Mouse (Mus musculus): Measurements from ENCODE around the gene Hoxc4.

The Hoxc4 gene

GRCm38 (mm10) chr15:103011928-103012486, 6.7 kb upstream of the Hoxc4 start:
- no peak for DNase-seq (ENCODE audit: extremely low read depth, low read depth)

GRCm38 (mm10) chr15:103013238-103013984, 5.3 kb upstream of the Hoxc4 start:
- no peak for DNase-seq (ENCODE audit: extremely low read depth, low read depth)

GRCm38 (mm10) chr15:103014166-103015008, 4.3 kb upstream of the Hoxc4 start:
- DNase-seq (ENCODE audit: extremely low read depth, low read depth): no peak

- DNase-seq (ENCODE audit: extremely low read depth, low read depth): no peak
These were observed 3.7 kb upstream of the Hoxc4 start for GRCm38 (mm10) chr15:103015009-103015399.

GRCm38 (mm10) chr15:103015406-103016166, 3.1 kb upstream of the Hoxc4 start:
- DNase-seq (ENCODE audit: extremely low read depth, low read depth): no peak

GRCm38 (mm10) chr15:103020899-103021418, 2.2 kb downstream of the Hoxc4 start:
- DNase-seq (ENCODE audit: extremely low read depth, low read depth): peak; percentile 79

- no peak for DNase-seq (ENCODE audit: extremely low read depth, low read depth)
These were observed 2.8 kb downstream of the Hoxc4 start for GRCm38 (mm10) chr15:103021544-103021943.

- no peak for DNase-seq (ENCODE audit: extremely low read depth, low read depth)
These were observed 5.4 kb downstream of the Hoxc4 start for GRCm38 (mm10) chr15:103024131-103024530.

- DNase-seq (ENCODE audit: extremely low read depth, low read depth): no peak
These were observed 8.8 kb downstream of the Hoxc4 start for GRCm38 (mm10) chr15:103027266-103028235.

- no peak for DNase-seq (ENCODE audit: extremely low read depth, low read depth)
These were observed 10.3 kb downstream of the Hoxc4 start for GRCm38 (mm10) chr15:103028916-103029512.

- no peak for DNase-seq (ENCODE audit: extremely low read depth, low read depth)
These were observed 11.4 kb downstream of the Hoxc4 start for GRCm38 (mm10) chr15:103030142-103030541.

GRCm38 (mm10) chr15:103032167-103032566, 13.4 kb downstream of the Hoxc4 start:
- DNase-seq (ENCODE audit: extremely low read depth, low read depth): no peak

- no peak for DNase-seq (ENCODE audit: extremely low read depth, low read depth)
These were observed 14.2 kb downstream of the Hoxc4 start for GRCm38 (mm10) chr15:103032646-103033575.

GRCm38 (mm10) chr15:103034043-103034806, 15.5 kb downstream of the Hoxc4 start:
- DNase-seq (ENCODE audit: extremely low read depth, low read depth): no peak

GRCm38 (mm10) chr15:103034807-103035547, 16.2 kb downstream of the Hoxc4 start:
- DNase-seq (ENCODE audit: extremely low read depth, low read depth): no peak

- DNase-seq (ENCODE audit: extremely low read depth, low read depth): no peak
These were observed 16.8 kb downstream of the Hoxc4 start for GRCm38 (mm10) chr15:103035548-103035881.

GRCm38 (mm10) chr15:103037579-103037978, 18.8 kb downstream of the Hoxc4 start:
- DNase-seq (ENCODE audit: extremely low read depth, low read depth): no peak

Measured in MEL-GATA-1-ER (cell line).